Mouse (Mus musculus): ENCODE results near the gene Clec16a.

Clec16a gene

GRCm38 (mm10) chr16:10786288-10786687 lies 241.1 kb downstream of the Clec16a start:
- peak; percentile 60 to 78 for DNase-seq (ENCODE audit: low spot score in 2 of 2)

DNA sequence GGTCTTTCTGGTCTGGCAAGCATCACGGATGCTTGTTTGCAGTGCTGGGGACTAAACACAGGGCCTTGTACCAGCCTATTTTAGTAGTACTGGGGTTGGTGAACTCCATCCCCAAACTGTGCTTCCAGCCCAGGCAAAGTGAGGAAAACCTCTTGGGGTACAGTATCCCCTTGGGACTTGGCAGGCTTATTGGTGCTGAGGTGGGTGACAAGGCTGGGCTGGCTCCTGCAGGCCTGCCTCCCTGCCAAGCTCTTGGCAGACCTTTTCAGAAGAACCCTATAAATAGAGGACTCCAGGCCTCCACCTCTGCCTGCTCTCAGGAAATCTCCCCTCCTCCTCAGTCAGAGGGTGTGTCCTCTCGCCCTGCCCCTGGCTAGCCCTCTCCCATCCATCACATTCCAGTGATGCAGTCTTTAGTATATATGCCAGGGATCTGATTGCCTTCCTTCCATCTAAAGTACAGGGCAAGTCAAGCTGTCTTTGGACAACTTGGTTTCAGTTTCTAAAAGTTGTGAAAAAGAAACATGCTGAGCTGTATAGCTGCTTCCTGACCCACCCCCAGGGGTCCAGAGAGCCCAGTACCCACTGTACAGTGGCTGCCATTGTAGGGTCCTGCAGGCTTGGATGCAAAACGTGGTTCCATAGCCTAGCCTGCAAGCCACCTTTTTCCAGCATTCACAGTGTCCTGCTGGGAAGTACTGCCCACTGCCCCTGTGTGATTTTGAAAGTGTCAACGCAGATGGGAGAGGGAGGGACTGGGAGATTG lies 241.8 kb downstream of the Clec16a start:
- DNase-seq (ENCODE audit: low spot score in 2 of 2) = no peak

DNA sequence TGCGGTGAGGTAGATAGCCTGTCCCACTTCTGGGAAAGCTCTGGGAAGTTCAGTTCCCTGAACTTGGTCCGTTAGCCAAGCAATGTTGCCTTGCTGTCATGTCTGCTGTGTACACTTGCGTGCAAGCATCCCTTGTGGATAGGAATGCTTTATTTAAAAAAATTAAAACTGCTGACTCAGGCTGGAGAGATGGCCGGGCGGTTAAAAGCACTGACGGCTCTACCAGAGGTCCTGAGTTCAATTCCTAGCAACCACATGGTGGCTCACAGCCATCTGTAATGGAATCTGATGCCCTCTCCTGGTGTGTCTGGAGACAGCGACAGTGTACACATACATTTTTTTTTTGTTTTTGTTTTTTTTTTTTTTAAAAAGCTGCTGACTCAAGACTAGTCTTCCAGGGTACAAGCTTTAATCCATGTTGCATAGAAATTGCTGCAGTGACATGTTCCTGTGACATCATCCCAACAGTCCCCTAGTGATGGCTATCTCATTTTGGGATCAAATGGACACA lies 242.5 kb downstream of the Clec16a start:
- DNase-seq (ENCODE audit: low spot score in 2 of 2) = no peak

- no peak for DNase-seq (ENCODE audit: low spot score in 2 of 2)
These were observed 243.1 kb downstream of the Clec16a start, which contains the start of gene Tnp2 for GRCm38 (mm10) chr16:10788271-10788670. Gene Tnp2, minus strand, starts transcription at chr16:10788660.

GRCm38 (mm10) chr16:10788866-10789265 lies 243.7 kb downstream of the Clec16a start:
- no peak for DNase-seq (ENCODE audit: low spot score in 2 of 2)

- no peak for DNase-seq (ENCODE audit: low spot score in 2 of 2)
These were observed 245.6 kb downstream of the Clec16a start, which contains the start of gene Prm3 for GRCm38 (mm10) chr16:10790702-10791101. Gene Prm3, minus strand, starts transcription at chr16:10790914.
